Mouse (Mus musculus): Measurements from ENCODE around the gene Sf3b4.

Sf3b4 gene

DNA sequence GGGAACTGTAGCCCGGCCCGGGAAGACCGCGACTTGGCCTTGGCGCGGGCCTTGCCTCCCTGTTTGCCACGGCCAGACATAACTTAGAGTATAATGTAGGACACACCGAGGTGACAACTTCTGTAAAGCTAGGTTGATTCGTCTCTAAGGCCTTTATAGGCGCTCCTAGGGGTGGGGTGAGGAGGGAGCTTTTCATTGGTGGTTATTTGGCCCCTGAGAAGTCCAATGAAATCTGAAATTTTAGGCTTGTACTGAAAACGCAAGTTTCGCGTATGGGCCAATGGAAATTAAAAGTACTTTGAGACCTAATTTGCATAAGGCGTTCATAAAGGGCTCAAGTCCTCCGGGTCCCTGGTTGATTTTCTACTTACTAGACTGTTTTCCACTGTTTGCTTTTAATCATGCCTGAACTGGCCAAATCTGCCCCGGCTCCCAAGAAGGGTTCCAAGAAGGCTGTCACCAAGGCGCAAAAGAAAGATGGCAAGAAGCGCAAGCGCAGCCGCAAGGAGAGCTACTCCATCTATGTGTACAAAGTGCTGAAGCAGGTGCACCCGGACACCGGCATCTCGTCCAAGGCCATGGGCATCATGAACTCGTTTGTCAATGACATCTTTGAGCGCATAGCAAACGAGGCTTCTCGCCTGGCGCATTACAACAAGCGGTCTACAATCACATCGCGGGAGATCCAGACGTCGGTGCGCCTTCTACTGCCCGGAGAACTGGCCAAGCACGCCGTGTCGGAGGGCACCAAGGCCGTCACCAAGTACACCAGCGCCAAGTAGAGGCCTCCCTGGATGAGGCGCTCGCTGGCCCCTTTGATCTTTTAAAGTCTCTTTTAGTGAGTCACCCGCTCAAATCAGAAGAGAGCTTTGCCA lies 48.9 kb downstream of the Sf3b4 start, which contains the start of the genes Hist2h2ac and Hist2h2be:
TSS of gene Hist2h2ac (minus strand) at position 116 of the 875 bp plus-strand sequence.
TSS of gene Hist2h2be (plus strand) at position 355 of the 875 bp plus-strand sequence.
- peak; percentile 97 for DNase-seq

GRCm38 (mm10) chr3:96221640-96222038 lies 49.5 kb downstream of the Sf3b4 start:
- peak; percentile 33 for DNase-seq

DNA sequence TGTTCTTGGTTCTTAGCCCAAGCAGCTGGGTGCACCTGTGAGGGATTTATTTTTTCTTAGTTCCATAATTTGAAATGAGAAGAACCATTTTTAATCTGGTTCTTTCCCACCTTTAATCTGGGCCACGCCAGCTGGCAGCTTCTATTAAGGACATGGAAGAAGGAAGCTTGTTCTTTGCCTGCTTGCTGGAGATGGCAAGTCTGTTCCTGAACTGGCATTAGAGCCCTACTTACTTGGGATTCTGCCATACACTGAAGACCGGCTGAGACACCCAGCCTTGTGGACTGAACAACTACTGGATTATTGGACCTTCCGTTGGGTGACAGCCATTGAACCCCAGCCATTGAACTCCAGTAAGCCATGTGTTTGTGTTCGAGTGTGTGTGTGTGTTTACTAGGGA lies 50.6 kb downstream of the Sf3b4 start:
- DNase-seq: no peak

DNA sequence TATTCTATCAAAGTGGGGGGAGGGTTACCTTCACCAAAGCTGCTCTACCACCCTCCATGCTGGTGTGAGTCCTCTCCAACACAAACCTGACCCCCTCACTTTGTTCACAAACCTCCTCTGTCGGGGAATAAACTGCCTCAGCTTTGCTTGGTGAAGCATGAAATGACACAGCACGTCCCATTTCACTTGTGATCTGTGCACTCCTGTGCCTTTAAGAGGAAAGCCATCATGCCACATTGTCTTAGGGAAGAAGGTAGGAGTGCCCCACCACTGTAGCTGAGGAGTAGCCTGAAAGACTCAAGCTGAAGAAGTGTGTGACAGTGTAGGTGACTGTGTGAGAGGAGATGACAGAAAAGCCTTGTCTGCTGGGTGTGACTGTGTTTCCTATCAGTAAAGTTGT lies 53.3 kb downstream of the Sf3b4 start:
- no peak for DNase-seq
